Mouse (Mus musculus) cortical plate, adult 2 months (tissue): ENCODE data around the gene Apbb2. TPM values are rescaled to one million over a fixed set of nuclear protein-coding genes. Genes with fewer than 3 reads are reported as not detected.
A peak's percentile ranks its signal among the peaks of the same experiment; 100 is the strongest.

ENCODE experiments used
- H3K27ac ChIP-seq: fragments of 200-500 bp; 2 replicates; pipeline ENCODE4 v1.5.1; 2012; ENCODE audit warnings: low read length, control low read depth, inconsistent platforms; ENCODE audit not compliant: insufficient read depth
- H3K4me1 ChIP-seq: fragments of 200-500 bp; 2 replicates; pipeline ENCODE4 v1.6.1; 2011; ENCODE audit warnings: low read length; ENCODE audit not compliant: control insufficient read depth, insufficient read depth
- H3K4me3 ChIP-seq: fragments of 200-500 bp; 2 replicates; pipeline ENCODE4 v1.5.1; 2011; ENCODE audit warnings: mild to moderate bottlenecking, low read length, control low read depth; ENCODE audit not compliant: insufficient read depth
- CTCF ChIP-seq: fragments of 200-500 bp; IDR thresholded peaks from 2 replicates; pipeline ENCODE4 v1.5.1; 2011; ENCODE audit warnings: mild to moderate bottlenecking, control low read depth, low read length; ENCODE audit not compliant: insufficient read depth; ENCODE audit errors: extremely low read depth
- POLR2A ChIP-seq: fragments of 200-500 bp; IDR thresholded peaks from 2 replicates; pipeline ENCODE4 v1.6.1; 2011; ENCODE audit warnings: mild to moderate bottlenecking, low read length, control low read depth; ENCODE audit not compliant: insufficient read depth; ENCODE audit errors: extremely low read depth
- polyA plus RNA-seq: library from polyadenylated mRNA; depleted of rRNA; stranded (reverse); fragments of >200 nt; gene quantifications from 2 replicates; pipeline ENCODE4 v1.2.3, GENCODE M21; 2012

Gene Apbb2
- polyA plus RNA-seq, 1 experiment, result 28.8 TPM

- TF ChIP-seq CTCF (no peak), POLR2A (0 out of 2 replicates have a peak, but pooled peaks have one; percentile 8)
- Histone ChIP-seq H3K4me1 (peaks cover 11% of the 10 kb centered on the region), H3K27ac (no peak overlapping the region), H3K4me3 (no peak overlapping the region)
Observed at GRCm38 (mm10) chr5:66605636-66606035, 12.9 kb downstream of the Apbb2 start.

- H3K27ac ChIP-seq, result no peak overlapping the region
- no peak for TF ChIP-seq POLR2A
- no peak for TF ChIP-seq CTCF
- H3K4me1 ChIP-seq, result peaks cover 5% of the 10 kb centered on the region; the same call in 1 of the 2 replicates
Observed at GRCm38 (mm10) chr5:66604423-66604822, 14.2 kb downstream of the Apbb2 start.

GRCm38 (mm10) chr5:66603746-66604145 is 14.8 kb downstream of the Apbb2 start:
- 0 out of 2 replicates have a peak overlapping the region, but pooled peaks have one; percentile 18 for H3K27ac ChIP-seq
- H3K4me1 ChIP-seq, result peaks cover 4% of the 10 kb centered on the region; the same call in 1 of the 2 replicates
- TF ChIP-seq POLR2A, result no peak
- no peak for TF ChIP-seq CTCF
- H3K4me3 ChIP-seq, result no peak overlapping the region

More at GRCm38 (mm10) chr5:66604423-66604822, 14.2 kb downstream of the Apbb2 start:
- no peak overlapping the region for H3K4me3 ChIP-seq

GRCm38 (mm10) chr5:66603223-66603622 is 15.4 kb downstream of the Apbb2 start:
- H3K4me3 ChIP-seq, result no peak overlapping the region
- no peak overlapping the region for H3K27ac ChIP-seq
- no peak for TF ChIP-seq CTCF
- no peak for TF ChIP-seq POLR2A
- peaks cover 3% of the 10 kb centered on the region; the same call in 1 of the 2 replicates for H3K4me1 ChIP-seq

GRCm38 (mm10) chr5:66602287-66602820 is 16.2 kb downstream of the Apbb2 start:
- H3K4me3 ChIP-seq, result no peak overlapping the region
- no peak overlapping the region for H3K27ac ChIP-seq
- no peak for TF ChIP-seq POLR2A
- no peak for TF ChIP-seq CTCF
- H3K4me1 ChIP-seq, result peaks cover 2% of the 10 kb centered on the region; the same call in 1 of the 2 replicates

- no peak overlapping the region for H3K4me3 ChIP-seq
- peaks cover 2% of the 10 kb centered on the region; the same call in 1 of the 2 replicates for H3K4me1 ChIP-seq
- no peak overlapping the region for H3K27ac ChIP-seq
- TF ChIP-seq POLR2A (no peak), CTCF (no peak)
Observed at GRCm38 (mm10) chr5:66600415-66600814, 18.2 kb downstream of the Apbb2 start.

- H3K4me3 ChIP-seq, result no peak overlapping the region
- TF ChIP-seq POLR2A (no peak), CTCF (no peak)
- peaks cover 2% of the 10 kb centered on the region; the same call in 1 of the 2 replicates for H3K4me1 ChIP-seq
- no peak overlapping the region for H3K27ac ChIP-seq
Observed at GRCm38 (mm10) chr5:66599888-66600287, 18.7 kb downstream of the Apbb2 start.

- H3K27ac ChIP-seq, result no peak overlapping the region
Observed at GRCm38 (mm10) chr5:66596296-66596695, 22.3 kb downstream of the Apbb2 start.

GRCm38 (mm10) chr5:66594881-66595280 is 23.7 kb downstream of the Apbb2 start:
- Histone ChIP-seq H3K4me1 (no peaks in the 10 kb centered on the region), H3K4me3 (no peak overlapping the region), H3K27ac (no peak overlapping the region)
- TF ChIP-seq CTCF (no peak), POLR2A (no peak)

More at GRCm38 (mm10) chr5:66596296-66596695, 22.3 kb downstream of the Apbb2 start:
- Histone ChIP-seq H3K4me1 (no peaks in the 10 kb centered on the region), H3K4me3 (no peak overlapping the region)
- TF ChIP-seq CTCF (no peak), POLR2A (no peak)

GRCm38 (mm10) chr5:66586236-66586745 is 32.3 kb downstream of the Apbb2 start:
- no peak overlapping the region for H3K27ac ChIP-seq
- TF ChIP-seq CTCF (no peak), POLR2A (no peak)
- H3K4me1 ChIP-seq, result peaks cover 7% of the 10 kb centered on the region; the same call in 1 of the 2 replicates
- no peak overlapping the region for H3K4me3 ChIP-seq
